Mouse (Mus musculus) left cerebral cortex, postnatal 4 days (tissue): ENCODE measurements around the gene Olfr1160. TPM values are rescaled to one million over a fixed set of nuclear protein-coding genes. Genes with fewer than 3 reads are reported as not detected.
"Not testable (repeated sequence)": the region's sequence is repeated elsewhere in the genome, so short reads cannot be mapped to it uniquely, and the experiment has no call there.

Experiments
- DNase-seq: peaks from one replicate; pipeline ENCODE4 v3.0.0-alpha.2; 2022
- intact Hi-C: fragments of 180-260 bp; cut with DNase I; formaldehyde crosslinking; loops from one replicate; pipeline ENCODE4 v1.15.1; 2025
- total RNA-seq, 2 experiments: library from RNA; stranded (reverse); gene quantifications; 2 replicates each; pipeline ENCODE4 v1.2.3; 2021

The Olfr1160 gene
- not detected for total RNA-seq

DNA sequence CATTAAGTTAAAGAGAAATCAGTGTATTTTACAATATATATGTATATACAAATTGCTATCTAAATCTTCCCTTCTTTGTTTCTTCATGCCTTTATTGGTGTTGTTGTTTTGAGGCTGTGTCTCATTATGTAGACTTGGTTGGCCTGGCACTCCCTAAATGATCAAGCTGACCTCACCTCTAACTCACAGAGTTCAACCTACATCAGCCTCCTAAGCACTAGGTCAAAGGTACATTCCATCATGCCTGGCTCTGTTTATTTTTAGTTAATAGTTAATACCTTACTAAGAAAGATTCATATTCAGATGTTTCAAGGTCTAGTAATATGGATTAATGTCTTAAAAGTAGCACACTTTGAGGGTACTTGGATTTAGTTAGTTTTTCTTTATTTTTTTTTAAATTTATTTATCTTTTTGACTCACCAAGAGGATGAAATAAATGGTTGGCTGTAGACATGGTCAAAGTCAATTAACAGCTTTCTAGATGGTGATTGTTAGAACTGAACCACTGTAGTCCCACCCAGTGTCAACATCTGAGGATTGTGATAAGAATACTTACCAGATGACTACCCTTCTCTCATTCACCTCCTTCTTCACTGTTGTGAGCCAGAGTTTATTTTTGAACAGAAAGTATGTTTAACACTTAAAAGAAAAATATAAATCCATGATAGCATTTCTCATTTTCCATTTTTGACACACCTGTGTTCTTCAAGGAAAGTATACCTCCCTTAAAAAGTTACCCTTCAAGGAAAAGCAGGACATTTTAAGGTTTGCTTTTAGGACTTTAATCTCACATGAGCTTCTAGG, at the start of gene Olfr1160:
Gene Olfr1160 (minus strand): TSS at position 754 of the 804 bp plus-strand sequence.
- intact Hi-C loops = no loop called here

DNA sequence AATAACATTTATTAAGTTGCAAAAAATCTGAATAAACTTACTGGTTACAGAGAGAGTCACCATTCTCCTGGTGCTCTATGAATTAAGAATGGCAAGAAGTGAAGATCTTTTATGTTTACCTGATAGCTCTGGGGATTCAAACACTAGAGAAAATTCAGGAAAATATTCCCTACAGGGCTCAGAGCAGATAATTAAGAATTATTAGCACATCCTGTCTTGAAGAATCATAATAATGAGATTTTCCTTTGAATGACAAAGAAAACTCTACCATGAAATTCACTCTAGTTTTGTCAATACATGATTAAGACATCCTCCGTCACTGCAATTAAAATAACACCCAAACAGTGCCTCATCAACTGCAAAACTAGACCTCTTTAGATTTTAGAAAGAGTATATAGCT, 43.0 kb upstream of the Olfr1160 start, which contains the start of gene Olfr1162:
Gene Olfr1162 (minus strand): TSS at position 101 of the 400 bp plus-strand sequence.
- DNase-seq = no peak
- intact Hi-C loops = no loop called here

More for the DNA sequence above, at the start of gene Olfr1160:
- no peak for DNase-seq

- intact Hi-C loops = no loop called here
Observed at GRCm38 (mm10) chr2:88037599-88037998, 29.5 kb upstream of the Olfr1160 start, which contains the start of gene Olfr73. Gene Olfr73 (minus strand): TSS chr2:88037699.

GRCm38 (mm10) chr2:88022474-88022873, 14.4 kb upstream of the Olfr1160 start, which contains the start of gene Olfr1161:
Gene Olfr1161 (plus strand): TSS chr2:88022774.
- DNase-seq, intact Hi-C loops: not testable (repeated sequence)

More at GRCm38 (mm10) chr2:88037599-88037998, 29.5 kb upstream of the Olfr1160 start, which contains the start of gene Olfr73:
- no peak for DNase-seq

GRCm38 (mm10) chr2:87989813-87990212, 18.3 kb downstream of the Olfr1160 start, which contains the start of gene Olfr1158:
Gene Olfr1158 (plus strand): TSS chr2:87990113.
- intact Hi-C loops = no loop called here

GRCm38 (mm10) chr2:87974563-87974962, 33.5 kb downstream of the Olfr1160 start, which contains the start of gene Olfr74:
Gene Olfr74 (minus strand): TSS chr2:87974663.
- DNase-seq = no peak
- intact Hi-C loops = no loop called here

More at GRCm38 (mm10) chr2:87989813-87990212, 18.3 kb downstream of the Olfr1160 start, which contains the start of gene Olfr1158:
- DNase-seq = no peak

DNA sequence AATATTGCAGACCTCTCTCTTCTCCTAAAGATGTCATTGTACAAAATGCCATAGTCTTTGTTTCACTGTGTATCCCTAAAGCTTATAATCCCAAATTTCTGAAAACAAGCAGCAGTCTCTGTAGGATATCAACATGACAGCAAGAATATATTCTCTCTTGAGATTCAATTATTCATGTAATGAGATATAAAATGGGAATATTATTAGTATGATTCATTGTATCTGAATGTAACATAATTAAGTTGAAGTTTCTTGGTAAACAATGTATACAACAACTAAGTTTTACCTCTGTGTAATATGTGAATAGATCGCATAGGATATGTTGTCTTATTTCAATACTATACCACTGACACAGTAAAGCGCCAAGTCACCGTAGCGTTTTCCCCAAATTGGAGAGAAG, 39.9 kb downstream of the Olfr1160 start, which contains the start of gene Olfr1157:
Gene Olfr1157 (minus strand): TSS at position 101 of the 400 bp plus-strand sequence.
- no peak for DNase-seq
- intact Hi-C loops = no loop called here

DNA sequence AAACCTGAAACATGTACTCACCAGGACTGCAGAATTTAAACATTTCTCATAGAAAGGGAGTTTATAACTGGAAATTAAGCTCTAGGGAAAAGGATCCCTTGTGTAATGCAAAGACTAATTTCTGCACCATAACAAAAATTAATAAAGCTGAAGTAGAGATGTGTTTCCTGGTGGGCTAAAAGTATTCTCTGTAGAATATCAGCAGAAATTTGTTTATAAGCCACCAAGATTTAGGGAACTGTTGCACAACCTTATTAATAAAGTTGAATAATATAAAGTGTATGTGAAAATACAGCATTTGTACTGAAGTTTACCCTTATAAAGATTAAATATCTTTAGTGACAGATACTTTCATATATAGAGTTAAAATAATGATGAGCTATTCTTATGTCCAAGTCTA, 55.1 kb downstream of the Olfr1160 start, which contains the start of gene Olfr1156:
Gene Olfr1156 (minus strand): TSS at position 101 of the 400 bp plus-strand sequence.
- intact Hi-C loops = no loop called here
- no peak for DNase-seq

Other genes with a start within 250 kb of the Olfr1160 start
- gene Olfr152, start 228.8 kb downstream of the Olfr1160 start, total RNA-seq = not detected
- gene Olfr1143, start 207.7 kb downstream of the Olfr1160 start, total RNA-seq = not detected
- not detected for gene Olfr1145, start 198.4 kb downstream of the Olfr1160 start, total RNA-seq
- not detected for gene Olfr1148, start 177.7 kb downstream of the Olfr1160 start, total RNA-seq
- gene Olfr1150-ps1, start 164.3 kb downstream of the Olfr1160 start, total RNA-seq = not detected
- gene Olfr1151, start 152.4 kb downstream of the Olfr1160 start, total RNA-seq = not detected
- not detected for gene Olfr1152, start 141.8 kb downstream of the Olfr1160 start, total RNA-seq
- not detected for gene Olfr1153, start 113.3 kb downstream of the Olfr1160 start, total RNA-seq
- not detected for gene Olfr1154, start 103.1 kb downstream of the Olfr1160 start, total RNA-seq
- gene Olfr1155, start 63.1 kb downstream of the Olfr1160 start, total RNA-seq = not detected
- gene Olfr1156, start 55.2 kb downstream of the Olfr1160 start, total RNA-seq = under 1 TPM in 1 of 2 experiments, not detected in 1; 0.14 TPM
- not detected for gene Olfr1157, start 40.0 kb downstream of the Olfr1160 start, total RNA-seq
- not detected for gene Olfr74, start 33.6 kb downstream of the Olfr1160 start, total RNA-seq
- gene Olfr1158, start 18.2 kb downstream of the Olfr1160 start, total RNA-seq = not detected
- not detected for gene Olfr1161, start 14.5 kb upstream of the Olfr1160 start, total RNA-seq
- gene Olfr73, start 29.4 kb upstream of the Olfr1160 start, total RNA-seq = not detected
- gene Olfr1162, start 42.9 kb upstream of the Olfr1160 start, total RNA-seq = not detected
- gene Olfr1163, start 63.6 kb upstream of the Olfr1160 start, total RNA-seq = not detected
- not detected for gene Olfr1164, start 85.7 kb upstream of the Olfr1160 start, total RNA-seq
- gene Olfr1166, start 120.0 kb upstream of the Olfr1160 start, total RNA-seq = not detected
- gene Olfr1167, start 146.9 kb upstream of the Olfr1160 start, total RNA-seq = not detected
- not detected for gene Olfr1168, start 173.6 kb upstream of the Olfr1160 start, total RNA-seq
- not detected for gene Olfr1170, start 220.1 kb upstream of the Olfr1160 start, total RNA-seq